ENCODE assay signal across 7 mouse cellular contexts in the genomic region with DNA sequence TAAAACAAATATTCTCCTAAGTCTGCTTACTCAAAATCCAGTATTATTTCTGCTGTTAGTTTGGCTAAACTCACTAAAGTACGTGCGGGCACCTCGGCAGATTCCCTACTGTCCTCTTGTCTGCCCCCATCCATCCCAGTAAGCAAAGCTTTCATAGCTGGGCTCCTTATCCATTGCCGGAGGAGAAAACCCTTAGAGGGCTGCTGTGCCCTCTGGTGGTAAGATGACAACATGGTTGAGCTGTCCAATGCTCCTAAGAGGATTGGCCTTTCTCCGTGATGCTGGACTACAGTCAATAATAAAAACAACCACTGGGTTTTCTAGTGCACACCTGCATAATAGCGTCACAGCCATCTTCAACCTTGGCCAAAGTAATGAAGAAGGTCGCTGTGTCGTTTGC. TPM values are rescaled to one million over a fixed set of nuclear protein-coding genes. Genes with fewer than 3 reads are reported as not detected.
DNase-seq lines count a peak whose midpoint lies in the region; ATAC-seq lines count a peak whose summit lies in the region.

No protein-coding gene starts in this region.

- ATAC-seq in megakaryocyte-erythroid progenitor cell, adult 5-6 weeks (replicated peaks; ENCODE audit: low FRiP score, low TSS enrichment, poor library complexity, severe bottlenecking), result peak; percentile 62

- DNase-seq in urinary bladder, postnatal 14 days (ENCODE audit: low spot score), result peak; percentile 60
- no peak for DNase-seq in urinary bladder, adult 2 months (ENCODE audit: low spot score)
- DNase-seq in cerebellum, adult 9-11 months, result peak; percentile 70
- peak; percentile 40 to 80 for DNase-seq in frontal cortex, adult 2 months (ENCODE audit: extremely low spot score in 1 of 2, low spot score in 1 of 2)
- peak; percentile 46 to 57 for DNase-seq in kidney, postnatal 25 days
- DNase-seq in yolk sac, embryonic 10.5 days (ENCODE audit: low spot score), result peak; percentile 24

RNA-seq across cellular contexts. Expression of a gene that starts 59.3 kb away (rescaled TPM):
- polyA plus RNA-seq in urinary bladder, adult 2 months (2012; rRNA removed), result 6.3 and 13.0 TPM in 2 replicates
- 101 and 121 TPM in 2 replicates for polyA plus RNA-seq in frontal cortex, adult 2 months (2012; rRNA removed)
- total RNA-seq in megakaryocyte-erythroid progenitor cell, adult 5-6 weeks (2014; fragmentation: Nextera tagmentation), result not detected in 2 replicates
- total RNA-seq in megakaryocyte-erythroid progenitor cell, adult 5-6 weeks (2017), result not detected in 2 replicates
